Mouse (Mus musculus): ENCODE data around the gene Rgl1. TPM values are rescaled to one million over a fixed set of nuclear protein-coding genes. Genes with fewer than 3 reads are reported as not detected.

Rgl1 gene
- total RNA-seq, 1 experiment, result 1.3 TPM

DNA sequence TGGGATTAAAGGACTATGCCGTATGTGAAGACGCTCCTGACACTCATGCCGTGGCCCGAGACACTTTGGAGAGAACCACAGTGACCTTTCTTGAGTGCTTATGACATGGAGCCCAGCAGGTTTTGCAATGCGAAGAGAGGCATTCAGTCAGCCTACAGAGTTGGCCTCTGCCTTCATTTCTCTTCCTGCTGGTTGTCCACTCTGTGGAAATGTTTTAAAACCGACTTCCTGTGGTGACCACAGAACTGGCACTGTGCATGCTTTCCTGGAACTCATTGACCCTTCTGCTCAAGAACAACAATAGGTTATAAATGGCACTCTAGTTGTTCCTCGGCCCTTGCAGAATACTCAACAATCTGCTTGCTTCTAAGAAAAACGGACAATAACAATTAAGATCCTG, 166.8 kb downstream of the Rgl1 start:
- no peak overlapping the region for H3K27ac ChIP-seq (ENCODE audit: insufficient read depth, low read depth, low read length, poor library complexity, severe bottlenecking)

DNA sequence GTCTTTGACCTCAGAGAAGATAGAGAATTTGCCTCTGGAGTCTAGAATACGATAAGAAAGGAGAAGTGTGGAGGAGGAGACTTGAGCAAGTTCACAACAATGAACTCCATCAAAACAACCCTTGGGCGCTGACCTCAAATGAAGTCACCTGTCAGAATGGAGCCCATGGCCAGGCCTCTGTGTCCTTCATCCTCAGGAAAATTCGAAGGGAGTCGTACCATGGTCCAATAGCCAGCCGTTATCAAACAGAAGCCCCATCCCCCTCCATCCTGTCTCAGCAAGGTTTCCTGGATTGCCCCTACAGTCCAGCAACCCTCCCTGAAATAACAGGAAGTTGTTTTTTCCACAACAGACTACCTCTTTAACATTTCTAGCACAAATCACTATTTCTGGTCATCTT, 171.5 kb downstream of the Rgl1 start:
- no peak for TF ChIP-seq CHD2 (IDR thresholded peaks at IDR 0.05; ENCODE audit: low read depth, low read length)
- TF ChIP-seq ZNF384 (IDR thresholded peaks at IDR 0.05; ENCODE audit: low read depth, low read length), result no peak
- TF ChIP-seq ZC3H11A (IDR thresholded peaks at IDR 0.05; ENCODE audit: borderline replicate concordance, low read depth, low read length), result no peak
- TF ChIP-seq HCFC1 (IDR thresholded peaks at IDR 0.05; ENCODE audit: borderline replicate concordance, insufficient read depth, low read length), result no peak
- no peak for TF ChIP-seq MAFK (IDR thresholded peaks at IDR 0.05; ENCODE audit: insufficient read depth, low read depth, low read length)
- H3K4me3 ChIP-seq (ENCODE audit: insufficient read depth in 1 of 2, low read depth in 1 of 2, low read length in 2 of 2, poor library complexity in 1 of 2, severe bottlenecking in 1 of 2), result no peak overlapping the region
- H3K9ac ChIP-seq (ENCODE audit: insufficient read depth, low read depth, low read length, poor library complexity, severe bottlenecking), result no peak overlapping the region
- no peaks in the 10 kb centered on the region for H3K4me1 ChIP-seq (ENCODE audit: control insufficient read depth in 2 of 2, insufficient read depth in 2 of 2, low read length in 2 of 2, poor library complexity in 1 of 2)
- DNase-seq (ENCODE audit: low read depth, low spot score), result no peak
- in situ Hi-C loops (cut with MboI; ENCODE audit: low sequenced_read_pairs in 2 of 2, unreplicated experiment in 2 of 2), result no loop called here
- H3K36me3 ChIP-seq (ENCODE audit: control insufficient read depth, insufficient read depth, low read length, poor library complexity, severe bottlenecking), result no peaks in the 10 kb centered on the region
- H3K9me3 ChIP-seq (ENCODE audit: control insufficient read depth, insufficient read depth, low read depth, low read length), result no peaks in the 10 kb centered on the region
- no peak overlapping the region for H3K27ac ChIP-seq (ENCODE audit: insufficient read depth, low read depth, low read length, poor library complexity, severe bottlenecking)

More for the DNA sequence above, 166.8 kb downstream of the Rgl1 start:
- Histone ChIP-seq H3K9ac (ENCODE audit: insufficient read depth, low read depth, low read length, poor library complexity, severe bottlenecking) (no peak overlapping the region), H3K9me3 (ENCODE audit: control insufficient read depth, insufficient read depth, low read depth, low read length) (no peaks in the 10 kb centered on the region), H3K4me1 (ENCODE audit: control insufficient read depth in 2 of 2, insufficient read depth in 2 of 2, low read length in 2 of 2, poor library complexity in 1 of 2) (peaks cover 2% of the 10 kb centered on the region in 2 experiments; a peak in 2 of 4 replicates), H3K4me3 (ENCODE audit: insufficient read depth in 1 of 2, low read depth in 1 of 2, low read length in 2 of 2, poor library complexity in 1 of 2, severe bottlenecking in 1 of 2) (no peak overlapping the region), H3K36me3 (ENCODE audit: control insufficient read depth, insufficient read depth, low read length, poor library complexity, severe bottlenecking) (no peaks in the 10 kb centered on the region)
- in situ Hi-C loops (cut with MboI; ENCODE audit: low sequenced_read_pairs in 2 of 2, unreplicated experiment in 2 of 2), result no loop called here
- TF ChIP-seq CHD2 (IDR thresholded peaks at IDR 0.05; ENCODE audit: low read depth, low read length) (no peak), ZC3H11A (IDR thresholded peaks at IDR 0.05; ENCODE audit: borderline replicate concordance, low read depth, low read length) (no peak), ZNF384 (IDR thresholded peaks at IDR 0.05; ENCODE audit: low read depth, low read length) (no peak), HCFC1 (IDR thresholded peaks at IDR 0.05; ENCODE audit: borderline replicate concordance, insufficient read depth, low read length) (no peak), MAFK (IDR thresholded peaks at IDR 0.05; ENCODE audit: insufficient read depth, low read depth, low read length) (no peak)
- no peak for DNase-seq (ENCODE audit: low read depth, low spot score)

DNA sequence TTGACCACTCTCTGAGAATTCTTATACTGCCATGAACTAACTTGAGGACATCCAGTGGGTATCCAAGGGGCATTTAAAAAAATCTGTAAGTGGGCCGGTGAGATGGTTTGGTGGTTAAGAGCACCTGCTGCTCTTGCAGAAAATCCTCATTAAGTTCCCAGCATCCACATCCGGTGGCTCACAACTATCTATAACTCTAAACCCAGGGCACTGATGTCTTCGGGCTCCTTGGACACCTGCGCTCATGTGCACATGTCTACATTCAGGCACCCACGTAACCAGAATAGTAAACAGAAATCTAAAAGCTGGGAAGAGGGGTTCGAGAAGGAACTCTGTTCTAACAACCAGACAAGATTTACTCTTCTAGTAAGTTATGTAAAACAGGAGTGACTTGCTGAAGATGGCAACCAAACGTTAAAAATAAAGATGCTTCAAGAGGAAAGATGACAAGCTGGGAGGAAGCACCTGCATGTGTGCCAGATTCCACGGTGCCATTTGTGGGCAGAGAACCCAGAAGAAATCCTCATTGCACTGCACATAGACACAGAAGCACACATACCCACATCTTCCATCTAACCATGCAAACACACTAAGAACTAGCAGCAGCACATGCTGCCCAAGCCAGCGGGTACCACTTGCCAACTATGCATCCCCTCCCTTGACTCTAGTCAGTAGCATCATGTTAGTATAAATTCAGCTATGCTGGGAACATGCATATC, 172.2 kb downstream of the Rgl1 start:
- DNase-seq (ENCODE audit: low read depth, low spot score), result no peak
- Histone ChIP-seq H3K9me3 (ENCODE audit: control insufficient read depth, insufficient read depth, low read depth, low read length) (no peaks in the 10 kb centered on the region), H3K4me1 (ENCODE audit: control insufficient read depth in 2 of 2, insufficient read depth in 2 of 2, low read length in 2 of 2, poor library complexity in 1 of 2) (no peaks in the 10 kb centered on the region), H3K27ac (ENCODE audit: insufficient read depth, low read depth, low read length, poor library complexity, severe bottlenecking) (no peak overlapping the region), H3K36me3 (ENCODE audit: control insufficient read depth, insufficient read depth, low read length, poor library complexity, severe bottlenecking) (no peaks in the 10 kb centered on the region), H3K4me3 (ENCODE audit: insufficient read depth in 1 of 2, low read depth in 1 of 2, low read length in 2 of 2, poor library complexity in 1 of 2, severe bottlenecking in 1 of 2) (no peak overlapping the region), H3K9ac (ENCODE audit: insufficient read depth, low read depth, low read length, poor library complexity, severe bottlenecking) (no peak overlapping the region)
- in situ Hi-C loops (cut with MboI; ENCODE audit: low sequenced_read_pairs in 2 of 2, unreplicated experiment in 2 of 2), result no loop called here
- TF ChIP-seq ZNF384 (IDR thresholded peaks at IDR 0.05; ENCODE audit: low read depth, low read length), result no peak
- TF ChIP-seq ZC3H11A (IDR thresholded peaks at IDR 0.05; ENCODE audit: borderline replicate concordance, low read depth, low read length), result no peak
- no peak for TF ChIP-seq HCFC1 (IDR thresholded peaks at IDR 0.05; ENCODE audit: borderline replicate concordance, insufficient read depth, low read length)
- TF ChIP-seq MAFK (IDR thresholded peaks at IDR 0.05; ENCODE audit: insufficient read depth, low read depth, low read length), result no peak
- TF ChIP-seq CHD2 (IDR thresholded peaks at IDR 0.05; ENCODE audit: low read depth, low read length), result no peak

DNA sequence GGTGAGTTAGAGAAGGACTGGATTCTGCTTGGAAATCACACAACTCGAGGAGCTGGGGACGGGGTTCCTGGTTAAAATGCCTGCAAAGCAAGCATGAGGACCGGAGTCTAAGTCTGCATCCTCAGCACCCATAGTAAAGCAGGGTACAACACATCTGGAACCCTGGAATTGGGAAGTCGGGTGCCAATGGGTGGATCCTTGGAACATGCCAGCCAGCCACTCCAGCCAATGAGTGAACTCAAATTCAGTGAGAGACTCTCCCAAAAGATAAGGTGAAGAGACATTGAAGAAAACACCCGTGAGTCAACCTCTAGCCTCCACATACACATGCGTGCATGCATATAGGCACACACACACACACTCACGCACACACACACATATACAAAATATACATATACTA, 172.8 kb downstream of the Rgl1 start:
- H3K27ac ChIP-seq (ENCODE audit: insufficient read depth, low read depth, low read length, poor library complexity, severe bottlenecking), result no peak overlapping the region
- H3K9me3 ChIP-seq (ENCODE audit: control insufficient read depth, insufficient read depth, low read depth, low read length), result no peaks in the 10 kb centered on the region
- H3K4me1 ChIP-seq (ENCODE audit: control insufficient read depth in 2 of 2, insufficient read depth in 2 of 2, low read length in 2 of 2, poor library complexity in 1 of 2), result no peaks in the 10 kb centered on the region
- no peak overlapping the region for H3K9ac ChIP-seq (ENCODE audit: insufficient read depth, low read depth, low read length, poor library complexity, severe bottlenecking)
- in situ Hi-C loops (cut with MboI; ENCODE audit: low sequenced_read_pairs in 2 of 2, unreplicated experiment in 2 of 2), result no loop called here
- DNase-seq (ENCODE audit: low read depth, low spot score), result no peak
- no peak overlapping the region for H3K4me3 ChIP-seq (ENCODE audit: insufficient read depth in 1 of 2, low read depth in 1 of 2, low read length in 2 of 2, poor library complexity in 1 of 2, severe bottlenecking in 1 of 2)
- TF ChIP-seq MAFK (IDR thresholded peaks at IDR 0.05; ENCODE audit: insufficient read depth, low read depth, low read length) (no peak), ZNF384 (IDR thresholded peaks at IDR 0.05; ENCODE audit: low read depth, low read length) (no peak), ZC3H11A (IDR thresholded peaks at IDR 0.05; ENCODE audit: borderline replicate concordance, low read depth, low read length) (no peak), CHD2 (IDR thresholded peaks at IDR 0.05; ENCODE audit: low read depth, low read length) (no peak), HCFC1 (IDR thresholded peaks at IDR 0.05; ENCODE audit: borderline replicate concordance, insufficient read depth, low read length) (no peak)
- H3K36me3 ChIP-seq (ENCODE audit: control insufficient read depth, insufficient read depth, low read length, poor library complexity, severe bottlenecking), result no peaks in the 10 kb centered on the region

All from ES-E14 (cell line).